ENCODE assay signal across 13 mouse cellular contexts in genomic region chrX:47328817-47329216, GRCm38 (mm10).
DNase-seq lines count a peak whose midpoint lies in the region; TF ChIP-seq lines count a peak whose summit lies in the region.
"Had no signal": no experiment of that assay in that cellular context is flagged by ENCODE, and none has a peak within 500 bp of the region (broad histone marks: within the 10 kb centered on the region; RNA-seq: fewer than 3 reads in every experiment).

No protein-coding gene starts in this region.

- no peaks in the 10 kb centered on the region for H3K4me1 ChIP-seq in E14TG2a.4 (replicated peaks; ENCODE audit: low read depth, low read length)
- H3K4me1 ChIP-seq: neural tube, embryonic 12.5 days had no signal

- no peaks in the 10 kb centered on the region for H3K36me3 ChIP-seq in E14TG2a.4 (ENCODE audit: insufficient read depth, low read length)
- H3K36me3 ChIP-seq: G1E; neural tube, embryonic 12.5 days had no signal

- intact Hi-C loops in heart, postnatal 10 days (cut with DNase I): no loop called here
- intact Hi-C loops in left cerebral cortex, postnatal 14 days (cut with DNase I): no loop called here
- intact Hi-C loops in left cerebral cortex, postnatal 36 days (cut with DNase I): no loop called here

- DNase-seq in heart, postnatal 10 days: peak; percentile 2 to 7
- no peak for DNase-seq in heart, adult 9 months (ENCODE audit: low spot score in 2 of 2)
- DNase-seq in left cerebral cortex, postnatal 14 days (ENCODE audit: low spot score in 2 of 2): peak; percentile 29 to 43
- no peak for DNase-seq in left cerebral cortex, postnatal 36 days (ENCODE audit: low spot score in 2 of 2)
- DNase-seq in brain, embryonic 18.5 days (ENCODE audit: low read depth, low spot score): peak; percentile 12
- DNase-seq in gastrocnemius, adult 8-10 months (ENCODE audit: low spot score in 2 of 2): no peak
- DNase-seq: adrenal gland, adult 2 months; gastrocnemius, postnatal 10 days; right cerebral cortex, postnatal 4 days had no signal

- no peaks in the 10 kb centered on the region for H3K27me3 ChIP-seq in E14TG2a.4 (ENCODE audit: insufficient read depth, low read length)
- H3K27me3 ChIP-seq: neural tube, embryonic 12.5 days had no signal

- peak; percentile 23 for TF ChIP-seq CTCF in E14TG2a.4 (conservative IDR thresholded peaks at IDR 0.05; ENCODE audit: low read length)

- no peak overlapping the region for H3K4me3 ChIP-seq in E14TG2a.4 (replicated peaks; ENCODE audit: low read length)
- H3K4me3 ChIP-seq: erythroblast, embryonic 14.5 days; neural tube, embryonic 12.5 days had no signal

- no peaks in the 10 kb centered on the region for H3K9me3 ChIP-seq in E14TG2a.4 (ENCODE audit: low read length)
- H3K9me3 ChIP-seq: G1E; neural tube, embryonic 12.5 days had no signal

Comparison
In these comparisons a context has a peak if more than half of its experiments do, and no peak if none do; other contexts are left out.
1. DNase-seq: peak in heart, postnatal 10 days (2 of 2), left cerebral cortex, postnatal 14 days (2 of 2) and brain, embryonic 18.5 days (single experiment); none in heart, adult 9 months (0 of 2), left cerebral cortex, postnatal 36 days (0 of 2) and gastrocnemius, adult 8-10 months (0 of 2).